Mouse (Mus musculus) MEL (cell line): ENCODE results near the gene Nob1. TPM values are rescaled to one million over a fixed set of nuclear protein-coding genes. Genes with fewer than 3 reads are reported as not detected.

Experiments
- DNase-seq: peaks from one replicate; pipeline ENCODE4 v3.0.0; 2011; ENCODE audit warnings: low read depth, low spot score
- H3K27ac ChIP-seq: 2 replicates; pipeline ENCODE4 v1.5.1; 2012; ENCODE audit warnings: low read depth, mild to moderate bottlenecking, control low read depth, low read length, moderate library complexity; ENCODE audit not compliant: control insufficient read depth
- H3K27me3 ChIP-seq, 2 experiments: fragments of 150-350 bp in 1 of 2; sonication (generic) in 1 of 2; 2 replicates each; pipeline ENCODE4 v1.6.1; 2012; ENCODE audit warnings: low read length in 2 of 2, mild to moderate bottlenecking in 2 of 2, improper control_type of control experiment in 1 of 2, moderate library complexity in 1 of 2; ENCODE audit not compliant: insufficient read depth in 2 of 2, control insufficient read depth in 1 of 2
- H3K36me3 ChIP-seq, 2 experiments: 2 replicates each; pipeline ENCODE4 v1.6.1; 2012 to 2014; ENCODE audit warnings: low read length in 2 of 2, improper control_type of control experiment in 1 of 2, inconsistent platforms in 1 of 2, mild to moderate bottlenecking in 1 of 2; ENCODE audit not compliant: insufficient read depth in 2 of 2, control insufficient read depth in 1 of 2
- H3K4me1 ChIP-seq, 2 experiments: fragments of 150-350 bp in 1 of 2; sonication (generic) in 1 of 2; 2 replicates each; pipeline ENCODE4 v1.6.1; 2012; ENCODE audit warnings: low read length in 2 of 2, improper control_type of control experiment in 1 of 2, mild to moderate bottlenecking in 1 of 2; ENCODE audit not compliant: insufficient read depth in 2 of 2, control insufficient read depth in 1 of 2
- H3K4me3 ChIP-seq, 2 experiments: fragments of 150-350 bp in 1 of 2; sonication (generic) in 1 of 2; 2 replicates each; pipeline ENCODE4 v1.5.1; 2012; ENCODE audit warnings: low read depth in 2 of 2, low read length in 2 of 2, mild to moderate bottlenecking in 2 of 2, moderate library complexity in 2 of 2, control low read depth in 1 of 2, improper control_type of control experiment in 1 of 2; ENCODE audit not compliant: control insufficient read depth in 1 of 2, insufficient read depth in 1 of 2
- H3K79me2 ChIP-seq: 2 replicates; pipeline ENCODE4 v1.6.1; 2012; ENCODE audit warnings: mild to moderate bottlenecking, low read length, moderate library complexity; ENCODE audit not compliant: control insufficient read depth, poor library complexity, insufficient read depth
- H3K9ac ChIP-seq: 2 replicates; pipeline ENCODE4 v1.6.1; 2012; ENCODE audit warnings: low read depth, mild to moderate bottlenecking, control low read depth, low read length, moderate library complexity; ENCODE audit not compliant: control insufficient read depth, poor library complexity, severe bottlenecking
- H3K9me3 ChIP-seq: fragments of 150-350 bp; sonication (generic); replicated peaks from 2 replicates; pipeline ENCODE4 v1.6.1; 2012; ENCODE audit warnings: mild to moderate bottlenecking, low read length, improper control_type of control experiment, moderate library complexity; ENCODE audit not compliant: insufficient read depth
- BHLHE40 ChIP-seq: IDR thresholded peaks from 2 replicates; pipeline ENCODE4 v1.6.1; 2012; ENCODE audit warnings: low read depth, mild to moderate bottlenecking, inconsistent platforms, low read length, improper control_type of control experiment, borderline replicate concordance
- CHD1 ChIP-seq: IDR thresholded peaks from 2 replicates; pipeline ENCODE4 v1.6.1; 2012; ENCODE audit warnings: low read depth, mild to moderate bottlenecking, inconsistent platforms, low read length, improper control_type of control experiment
- CTCF ChIP-seq, 3 experiments: IDR thresholded peaks in 2 of 3; conservative IDR thresholded peaks in 1 of 3; 2 replicates each; pipeline ENCODE4 v1.5.1; 2011 to 2012; ENCODE audit warnings: low read length in 3 of 3, low read depth in 2 of 3, mild to moderate bottlenecking in 2 of 3, improper control_type of control experiment in 1 of 3, inconsistent platforms in 1 of 3, mixed read lengths in 1 of 3, moderate library complexity in 1 of 3; ENCODE audit not compliant: control insufficient read depth in 1 of 3, insufficient read depth in 1 of 3, poor library complexity in 1 of 3, severe bottlenecking in 1 of 3
- ELF1 ChIP-seq: IDR thresholded peaks from 2 replicates; pipeline ENCODE4 v1.6.1; 2014; ENCODE audit warnings: low read depth, mild to moderate bottlenecking, inconsistent platforms, low read length, improper control_type of control experiment, moderate library complexity
- KAT2A ChIP-seq: conservative IDR thresholded peaks from 2 replicates; pipeline ENCODE4 v1.6.1; 2012; ENCODE audit warnings: low read depth, low read length, improper control_type of control experiment, inconsistent platforms
- MXI1 ChIP-seq: IDR thresholded peaks from 2 replicates; pipeline ENCODE4 v1.6.1; 2011; ENCODE audit warnings: mild to moderate bottlenecking, low read depth, low read length, improper control_type of control experiment
- MYC ChIP-seq: IDR thresholded peaks from 2 replicates; pipeline ENCODE4 v1.6.1; 2011; ENCODE audit warnings: low read depth, mild to moderate bottlenecking, low read length, improper control_type of control experiment, moderate library complexity
- NRF1 ChIP-seq: IDR thresholded peaks from 2 replicates; pipeline ENCODE4 v1.6.1; 2014; ENCODE audit warnings: low read depth, mild to moderate bottlenecking, inconsistent platforms, low read length, improper control_type of control experiment, moderate library complexity; ENCODE audit not compliant: poor library complexity, insufficient read depth, severe bottlenecking
- POLR2A ChIP-seq, 2 experiments: IDR thresholded peaks; 2 replicates each; pipeline ENCODE4 v1.6.1; 2011 to 2012; ENCODE audit warnings: low read length in 2 of 2, mild to moderate bottlenecking in 2 of 2, control low read depth in 1 of 2, improper control_type of control experiment in 1 of 2, low read depth in 1 of 2, moderate library complexity in 1 of 2; ENCODE audit not compliant: control insufficient read depth in 1 of 2, insufficient read depth in 1 of 2, poor library complexity in 1 of 2
- POLR2AphosphoS2 ChIP-seq: IDR thresholded peaks from 2 replicates; pipeline ENCODE4 v1.6.1; 2011; ENCODE audit warnings: low read length, improper control_type of control experiment
- RAD21 ChIP-seq: IDR thresholded peaks from 2 replicates; pipeline ENCODE4 v1.6.1; 2011; ENCODE audit warnings: mild to moderate bottlenecking, low read depth, low read length, improper control_type of control experiment
- RCOR1 ChIP-seq: IDR thresholded peaks from 2 replicates; pipeline ENCODE4 v1.6.1; 2012; ENCODE audit warnings: low read depth, mild to moderate bottlenecking, inconsistent platforms, low read length, improper control_type of control experiment
- TAL1 ChIP-seq: IDR thresholded peaks from 2 replicates; pipeline ENCODE4 v1.6.1; 2012; ENCODE audit warnings: mild to moderate bottlenecking, inconsistent platforms, low read length, moderate library complexity, mixed read lengths
- ZC3H11A ChIP-seq: IDR thresholded peaks from 2 replicates; pipeline ENCODE4 v1.6.1; 2012; ENCODE audit warnings: low read depth, mild to moderate bottlenecking, inconsistent platforms, low read length, improper control_type of control experiment
- polyA plus RNA-seq, 2 experiments: library from polyadenylated mRNA; stranded (reverse) in 1 of 2; unstranded in 1 of 2; fragments of >175 nt in 1 of 2; fragments of >200 nt in 1 of 2; gene quantifications; 2 replicates each; pipeline versions ENCODE4 v1.2.1 to v1.2.4; 2012; ENCODE audit warnings: low replicate concordance in 2 of 2, low read depth in 1 of 2; ENCODE audit not compliant: insufficient read length in 2 of 2, insufficient read depth in 1 of 2, missing spikeins in 1 of 2
- total RNA-seq: library from RNA; depleted of rRNA; stranded (reverse); fragments of 300-350 nt; gene quantifications from 2 replicates; pipeline ENCODE4 v1.2.3, GENCODE M21; 2012

Nob1 gene
- total and polyA plus RNA-seq, 3 experiments: 125 to 200 (median 144) TPM

DNA sequence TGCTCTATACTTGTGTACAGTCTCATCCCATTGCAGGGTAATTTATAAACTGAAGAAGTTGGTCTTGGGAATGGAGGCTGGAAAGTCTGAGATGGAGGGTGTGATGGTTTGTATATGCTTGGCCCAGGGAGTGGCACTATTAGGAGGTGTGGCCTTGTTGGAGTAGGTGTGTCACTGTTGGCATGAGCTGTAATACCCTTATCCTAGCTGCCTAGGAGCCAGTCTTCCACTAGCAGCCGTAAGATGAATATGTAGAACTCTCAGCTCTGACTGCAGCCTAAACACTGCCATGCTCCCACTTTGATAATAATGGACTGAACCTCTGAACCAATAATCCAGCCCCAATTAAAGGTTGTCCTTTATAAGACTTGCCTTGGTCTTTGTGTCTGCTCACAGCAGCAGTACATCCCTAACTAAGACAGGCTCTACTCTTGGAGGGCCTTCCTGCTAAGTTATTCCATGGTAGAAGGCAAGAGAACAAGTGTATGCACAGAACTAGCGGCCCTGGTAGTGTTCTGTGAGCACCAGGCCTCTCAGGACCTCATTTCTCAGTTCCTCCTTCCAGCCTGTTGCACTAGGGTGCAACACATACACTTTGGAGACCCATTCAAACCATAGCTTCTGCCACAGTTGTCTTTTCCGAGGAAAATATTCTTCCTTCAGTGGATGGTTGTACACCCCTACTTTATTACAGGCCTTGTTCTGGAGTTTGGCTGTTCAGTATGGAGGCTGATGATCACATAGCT is 15.2 kb upstream of the Nob1 start:
- H3K27ac ChIP-seq: no peak overlapping the region
- no peak overlapping the region for H3K4me3 ChIP-seq
- peaks cover 6% of the 10 kb centered on the region; the same call in 1 of the 2 replicates for H3K79me2 ChIP-seq

DNA sequence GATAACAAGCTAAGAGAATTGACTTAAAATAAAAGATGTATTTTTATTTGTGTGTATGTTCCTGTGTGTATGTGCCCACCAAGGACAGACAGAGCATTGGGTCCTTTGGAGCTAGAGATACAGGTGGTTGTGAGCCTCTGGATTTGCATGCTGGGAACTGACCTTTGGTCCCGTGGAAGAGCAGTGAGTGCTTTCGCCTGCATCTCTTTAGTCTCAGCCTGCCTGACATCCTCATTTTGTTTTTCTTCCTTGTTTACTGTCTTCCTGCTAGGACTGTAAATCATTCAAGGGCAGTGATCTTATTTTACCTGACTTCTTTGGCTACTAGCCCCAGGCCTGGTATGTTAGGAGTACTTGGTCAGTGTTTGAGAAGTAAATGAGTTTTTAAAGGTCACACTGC is 12.9 kb upstream of the Nob1 start:
- DNase-seq: no peak
- peaks cover 3 to 14% of the 10 kb centered on the region in 2 experiments for H3K4me1 ChIP-seq
- H3K4me3 ChIP-seq: no peak overlapping the region
- 0 out of 2 replicates have a peak overlapping the region, but pooled peaks have one; percentile 6 for H3K27ac ChIP-seq
- TF ChIP-seq MXI1 (no peak), KAT2A (no peak), ZC3H11A (no peak), RCOR1 (no peak), MYC (no peak), CHD1 (no peak), ELF1 (no peak), POLR2A (IDR thresholded peaks at IDR 0.05; ENCODE audit: control insufficient read depth in 1 of 2, insufficient read depth in 1 of 2, low read depth in 1 of 2, low read length in 2 of 2, poor library complexity in 1 of 2) (no peak), CTCF (IDR thresholded peaks at IDR 0.05 in 2 of 3, conservative IDR thresholded peaks at IDR 0.05 in 1 of 3; ENCODE audit: control insufficient read depth in 1 of 3, insufficient read depth in 1 of 3, low read depth in 2 of 3, low read length in 3 of 3, poor library complexity in 1 of 3, severe bottlenecking in 1 of 3) (no peak), TAL1 (no peak), RAD21 (no peak), NRF1 (no peak), POLR2AphosphoS2 (no peak; the same call in 1 of the 2 replicates), BHLHE40 (no peak)
- peaks cover 6% of the 10 kb centered on the region; the same call in 1 of the 2 replicates for H3K79me2 ChIP-seq
- no peaks in the 10 kb centered on the region for H3K27me3 ChIP-seq
- no peaks in the 10 kb centered on the region for H3K9me3 ChIP-seq
- no peak overlapping the region for H3K9ac ChIP-seq
- peaks cover 0 to 11% of the 10 kb centered on the region in 2 experiments; a peak in 2 of 4 replicates for H3K36me3 ChIP-seq

More for the DNA sequence above, 15.2 kb upstream of the Nob1 start:
- TF ChIP-seq RCOR1: no peak
- no peak for TF ChIP-seq CTCF (IDR thresholded peaks at IDR 0.05 in 2 of 3, conservative IDR thresholded peaks at IDR 0.05 in 1 of 3; ENCODE audit: control insufficient read depth in 1 of 3, insufficient read depth in 1 of 3, low read depth in 2 of 3, low read length in 3 of 3, poor library complexity in 1 of 3, severe bottlenecking in 1 of 3)
- Histone ChIP-seq H3K9ac (no peak overlapping the region), H3K9me3 (no peaks in the 10 kb centered on the region), H3K27me3 (no peaks in the 10 kb centered on the region), H3K4me1 (peaks cover 3 to 14% of the 10 kb centered on the region in 2 experiments), H3K36me3 (peaks cover 0 to 11% of the 10 kb centered on the region in 2 experiments; a peak in 2 of 4 replicates)
- DNase-seq: no peak
